26 mouse cellular contexts compared by ENCODE assay signal in the genomic region with DNA sequence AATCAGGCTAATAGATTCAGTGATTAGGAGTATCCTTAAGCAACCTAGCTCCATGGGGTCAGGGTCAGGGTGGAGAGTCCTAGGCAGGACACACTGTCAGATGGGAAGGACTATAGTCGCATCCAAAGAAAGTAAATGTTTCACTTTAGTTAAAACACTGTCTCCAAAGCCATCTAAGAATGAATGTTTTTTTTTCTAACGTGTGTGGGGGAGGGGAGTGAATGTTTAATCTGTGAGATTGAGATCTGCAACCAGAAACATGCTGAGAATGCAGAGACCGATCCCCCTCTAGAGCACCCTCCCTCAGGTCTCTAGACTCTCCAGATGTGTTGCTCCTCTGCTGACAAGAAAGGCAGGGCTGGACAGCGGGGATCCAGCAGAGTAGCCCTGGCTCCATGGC. TPM values are rescaled to one million over a fixed set of nuclear protein-coding genes. Genes with fewer than 3 reads are reported as not detected.
A peak's percentile ranks its signal among the peaks of the same experiment; 100 is the strongest.
DNase-seq lines count a peak whose midpoint lies in the region; ATAC-seq lines count a peak whose summit lies in the region.
"Had no signal": no experiment of that assay in that cellular context is flagged by ENCODE, and none has a peak within 500 bp of the region (broad histone marks: within the 10 kb centered on the region; RNA-seq: fewer than 3 reads in every experiment).

No protein-coding gene starts in this region.

- H3K4me2 ChIP-seq in kidney, embryonic 16.5 days (replicated peaks; ENCODE audit: low read depth, low read length): no peak overlapping the region
- H3K4me2 ChIP-seq: embryonic facial prominence, embryonic 12.5 days; forebrain, embryonic 15.5 days; heart, embryonic 15.5 days had no signal

- H3K4me3 ChIP-seq in kidney, embryonic 16.5 days (ENCODE audit: low read length): no peak overlapping the region
- H3K4me3 ChIP-seq: embryonic facial prominence, embryonic 12.5 days; forebrain, embryonic 15.5 days; heart, embryonic 10.5 days; heart, embryonic 15.5 days; hindbrain, embryonic 10.5 days had no signal

- 0 out of 2 replicates have a peak, but pooled peaks cover 6% of the 10 kb centered on the region for H3K4me1 ChIP-seq in kidney, embryonic 16.5 days (ENCODE audit: insufficient read depth, low read length)
- H3K4me1 ChIP-seq: embryonic facial prominence, embryonic 12.5 days; forebrain, embryonic 15.5 days; heart, embryonic 10.5 days; heart, embryonic 15.5 days; hindbrain, embryonic 10.5 days had no signal

- 47% methylated on average over 4 of the region's 4 CpGs for WGBS in kidney, embryonic 16.5 days

- H3K36me3 ChIP-seq in kidney, embryonic 16.5 days (ENCODE audit: insufficient read depth, low read length): no peaks in the 10 kb centered on the region
- H3K36me3 ChIP-seq: embryonic facial prominence, embryonic 12.5 days; forebrain, embryonic 15.5 days; heart, embryonic 10.5 days; heart, embryonic 15.5 days; hindbrain, embryonic 10.5 days had no signal

- H3K9me3 ChIP-seq in kidney, embryonic 16.5 days (ENCODE audit: low read length): peaks cover 9% of the 10 kb centered on the region
- H3K9me3 ChIP-seq: heart, embryonic 10.5 days had no signal

- peak; percentile 50 for DNase-seq in kidney, adult 18-20 months
- no peak for DNase-seq in kidney, postnatal 4 days
- peak; percentile 64 to 79 for DNase-seq in kidney, postnatal 25 days
- no peak for DNase-seq in urinary bladder, postnatal 4 days (ENCODE audit: low spot score in 2 of 2)
- no peak for DNase-seq in ovary, adult 18-20 months (ENCODE audit: low spot score)
- no peak for DNase-seq in layer of hippocampus, postnatal 36 days
- DNase-seq: adrenal gland, postnatal 14 days; cerebellum, adult 11-12 months; cerebellum, adult 9-10 months; cerebellum, postnatal 25 days; gastrocnemius, postnatal 36 days; heart, adult 18-20 months had no signal

- H3K27ac ChIP-seq in kidney, embryonic 16.5 days (ENCODE audit: low read length): peak overlapping the region; percentile 63; the same call in 1 of the 2 replicates
- H3K27ac ChIP-seq: embryonic facial prominence, embryonic 12.5 days; forebrain, embryonic 15.5 days; heart, embryonic 10.5 days; heart, embryonic 15.5 days; hindbrain, embryonic 10.5 days had no signal

- no peak overlapping the region for H3K9ac ChIP-seq in kidney, embryonic 16.5 days (replicated peaks; ENCODE audit: low read length)
- H3K9ac ChIP-seq: embryonic facial prominence, embryonic 12.5 days; forebrain, embryonic 15.5 days; heart, embryonic 15.5 days had no signal

- no peaks in the 10 kb centered on the region for H3K27me3 ChIP-seq in kidney, embryonic 16.5 days (ENCODE audit: insufficient read depth, low read length)
- H3K27me3 ChIP-seq: CH12.LX; embryonic facial prominence, embryonic 12.5 days; forebrain, embryonic 15.5 days; heart, embryonic 15.5 days; Patski had no signal

- peak; percentile 85 for ATAC-seq in kidney, embryonic 16.5 days (ENCODE audit: low FRiP score, low TSS enrichment)
- ATAC-seq: activated CD4-positive, CD25-positive, alpha-beta regulatory T cell, adult 4 months; forebrain, embryonic 15.5 days; Patski had no signal

RNA-seq across cellular contexts. Expression of a gene that starts 1.8 kb away (rescaled TPM):
- polyA plus RNA-seq in kidney, embryonic 16.5 days (2015; fragmentation: Nextera tagmentation; extraction: Ambion mirVana): 22.1 and 22.9 TPM in 2 replicates
- under 1 TPM; 0.20 to 0.23 TPM for total RNA-seq in layer of hippocampus, postnatal 36 days (2021)
- total RNA-seq: adrenal gland, adult 18-20 months; adrenal gland, postnatal 14 days; CH12.LX; gastrocnemius, adult 8-10 months; heart, adult 18-20 months; heart, postnatal 25 days had no signal
- polyA plus RNA-seq: activated CD4-positive, CD25-positive, alpha-beta regulatory T cell, adult 4 months; cortical plate, adult 2 months; embryonic facial prominence, embryonic 12.5 days; forebrain, embryonic 11.5 days; heart, embryonic 10.5 days; heart, embryonic 15.5 days; hindbrain, embryonic 10.5 days had no signal

RNA-seq across cellular contexts. Expression of a gene that starts 48.2 kb away (rescaled TPM):
- polyA plus RNA-seq in kidney, embryonic 16.5 days (2015; fragmentation: Nextera tagmentation; extraction: Ambion mirVana): not detected in 2 replicates
- not detected for total RNA-seq in layer of hippocampus, postnatal 36 days (2021)
- total RNA-seq: adrenal gland, adult 18-20 months; adrenal gland, postnatal 14 days; CH12.LX; gastrocnemius, adult 8-10 months; gastrocnemius, postnatal 36 days; heart, adult 18-20 months; heart, postnatal 25 days had no signal
- polyA plus RNA-seq: cortical plate, adult 2 months; embryonic facial prominence, embryonic 12.5 days; forebrain, embryonic 11.5 days; forebrain, embryonic 15.5 days; heart, embryonic 10.5 days; heart, embryonic 15.5 days; hindbrain, embryonic 10.5 days; Patski had no signal

RNA-seq across cellular contexts. Expression of a gene that starts 50.2 kb away (rescaled TPM):
- 44.0 and 52.4 TPM in 2 replicates for polyA plus RNA-seq in kidney, embryonic 16.5 days (2015; fragmentation: Nextera tagmentation; extraction: Ambion mirVana)
- 1 to 10 TPM; 1.2 to 1.7 TPM for total RNA-seq in layer of hippocampus, postnatal 36 days (2021)
- polyA plus RNA-seq: activated CD4-positive, CD25-positive, alpha-beta regulatory T cell, adult 4 months had no signal

Comparison
In these comparisons a context has a peak if more than half of its experiments do, and no peak if none do; other contexts are left out.
1. DNase-seq: peak in kidney, adult 18-20 months (single experiment) and kidney, postnatal 25 days (2 of 2); none in kidney, postnatal 4 days (0 of 2), urinary bladder, postnatal 4 days (0 of 2), ovary, adult 18-20 months (single experiment) and layer of hippocampus, postnatal 36 days (0 of 2).